Mouse (Mus musculus) stomach, postnatal 0 days (tissue): Measurements from ENCODE around the gene Ptprn. TPM values are rescaled to one million over a fixed set of nuclear protein-coding genes. Genes with fewer than 3 reads are reported as not detected.

Experiments used
- ATAC-seq: fragments of 200-750 bp; cut with Nextera tagmentation; 2 replicates; pipeline ENCODE4 v1.8.0; 2017; ENCODE audit not compliant: low FRiP score, low TSS enrichment
- DNase-seq: peaks from one replicate; pipeline ENCODE4 v3.0.0-alpha.2; 2016; ENCODE audit warnings: low spot score
- H3K27ac ChIP-seq: fragments of 300-500 bp; sonication (generic); replicated peaks from 2 replicates; pipeline ENCODE4 v1.5.1; 2014; ENCODE audit warnings: mild to moderate bottlenecking, control low read depth
- H3K27me3 ChIP-seq: fragments of 300-500 bp; sonication (generic); 2 replicates; pipeline ENCODE4 v1.6.1; 2014; ENCODE audit warnings: low read length; ENCODE audit not compliant: control insufficient read depth, insufficient read depth
- H3K36me3 ChIP-seq: fragments of 300-500 bp; sonication (generic); 2 replicates; pipeline ENCODE4 v1.6.1; 2014; ENCODE audit warnings: low read length, mixed read lengths; ENCODE audit not compliant: control insufficient read depth, insufficient read depth
- H3K4me1 ChIP-seq: fragments of 300-500 bp; sonication (generic); replicated peaks from 2 replicates; pipeline ENCODE4 v1.6.1; 2014; ENCODE audit warnings: antibody characterized with exemption; ENCODE audit not compliant: control insufficient read depth, insufficient read depth
- H3K4me2 ChIP-seq: fragments of 300-500 bp; sonication (generic); replicated peaks from 2 replicates; pipeline ENCODE4 v1.6.1; 2014; ENCODE audit warnings: low read depth, mild to moderate bottlenecking, control low read depth, moderate library complexity
- H3K4me3 ChIP-seq: fragments of 300-500 bp; sonication (generic); 2 replicates; pipeline ENCODE4 v1.5.1; 2014; ENCODE audit warnings: low read depth, low read length, control low read depth
- H3K9ac ChIP-seq: fragments of 300-500 bp; sonication (generic); 2 replicates; pipeline ENCODE4 v1.6.1; 2014; ENCODE audit warnings: mild to moderate bottlenecking, low read length, control low read depth, mixed read lengths
- H3K9me3 ChIP-seq: fragments of 300-500 bp; sonication (generic); 2 replicates; pipeline ENCODE4 v1.6.1; 2016; ENCODE audit warnings: low read length; ENCODE audit not compliant: control insufficient read depth
- CTCF ChIP-seq: IDR thresholded peaks from 2 replicates; pipeline ENCODE4 v1.5.1; 2016; ENCODE audit warnings: antibody characterized with exemption, low read depth, mild to moderate bottlenecking, moderate library complexity
- EP300 ChIP-seq: optimal IDR thresholded peaks from 2 replicates; pipeline ENCODE3; 2016; ENCODE audit warnings: antibody characterized with exemption
- WGBS: fragments of 180-500 bp; shearing (Covaris S2); extraction: QIAGEN DNeasy Blood & Tissue Kit; methylation state at CpG from one replicate; pipeline ENCODE4 v1.1.7; 2014; 5-methylcytosine and 5-hydroxymethylcytosine counted together
- polyA plus RNA-seq: library from polyadenylated mRNA; unstranded; fragments of >200 nt; fragmentation: Nextera tagmentation; extraction: Ambion mirVana; gene quantifications from 2 replicates; pipeline ENCODE4 v1.2.1, GENCODE M21; 2015

Ptprn gene
- polyA plus RNA-seq, 1 experiment from 2014 or later, result 2.5 TPM

DNA sequence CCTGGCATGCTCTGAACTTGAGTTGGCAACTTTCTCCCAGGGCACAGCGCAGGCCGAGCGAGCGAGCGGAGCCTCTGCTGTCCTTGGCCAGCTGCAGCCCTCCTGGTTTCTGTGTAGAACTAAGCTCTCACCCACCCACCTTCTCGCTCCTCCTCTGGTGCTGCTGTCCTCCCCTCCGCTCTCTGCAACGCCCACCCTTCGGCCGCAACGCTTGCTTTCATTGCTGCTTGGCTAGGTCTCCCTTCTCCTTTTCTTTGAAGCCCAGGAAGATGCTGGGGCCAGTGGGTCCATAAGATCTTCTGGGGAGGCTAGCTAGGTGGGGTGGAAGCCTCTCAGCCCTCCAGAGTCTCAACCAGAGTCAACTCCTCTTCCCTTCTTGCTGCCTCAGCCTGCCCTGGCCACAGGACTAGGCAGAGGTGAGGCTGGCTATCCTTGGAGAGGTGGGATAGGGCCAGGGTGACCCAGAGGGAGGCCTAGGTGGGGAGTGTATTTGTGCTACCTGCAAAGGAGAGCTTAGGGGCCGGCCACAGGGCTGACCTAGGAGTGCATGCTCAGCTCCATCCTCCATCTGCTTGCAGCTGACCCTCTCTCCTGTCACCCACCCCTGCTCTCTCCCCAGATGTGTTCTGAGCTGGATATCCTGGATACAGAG is 20.0 kb downstream of the Ptprn start:
- ATAC-seq (no peak), DNase-seq (no peak)
- TF ChIP-seq CTCF, result no peak
- no peak for TF ChIP-seq EP300
- H3K4me3 ChIP-seq, result no peak overlapping the region
- no peaks in the 10 kb centered on the region for H3K9me3 ChIP-seq
- WGBS, result 94% methylated on average over 12 of the region's 12 CpGs
- no peak overlapping the region for H3K27ac ChIP-seq
- no peaks in the 10 kb centered on the region for H3K27me3 ChIP-seq
- H3K9ac ChIP-seq, result no peak overlapping the region
- H3K36me3 ChIP-seq, result peaks cover 16% of the 10 kb centered on the region; the same call in 1 of the 2 replicates
- H3K4me1 ChIP-seq, result peaks cover 6% of the 10 kb centered on the region; the same call in 1 of the 2 replicates
- H3K4me2 ChIP-seq, result no peak overlapping the region

DNA sequence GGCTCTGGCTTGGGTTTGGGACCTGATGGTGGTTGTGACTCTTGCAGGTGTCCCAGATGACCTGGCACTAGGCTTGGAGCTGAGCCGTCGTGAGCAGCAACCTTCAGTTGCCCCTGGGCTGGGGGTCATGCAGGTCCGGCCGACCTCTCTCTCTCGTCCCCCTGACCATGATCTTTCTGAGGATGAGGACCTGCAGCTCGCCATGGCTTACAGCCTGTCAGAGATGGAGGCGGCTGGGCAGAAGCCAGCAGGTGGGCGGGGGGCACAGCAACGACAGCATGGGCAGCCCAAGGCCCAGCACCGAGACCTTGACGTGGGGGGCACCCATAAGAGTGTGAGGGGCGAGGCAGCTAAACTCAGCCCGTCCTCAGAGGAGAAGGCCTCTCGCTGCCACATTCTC is 20.9 kb downstream of the Ptprn start:
- H3K27ac ChIP-seq, result no peak overlapping the region
- H3K9ac ChIP-seq, result no peak overlapping the region
- H3K27me3 ChIP-seq, result no peaks in the 10 kb centered on the region
- peaks cover 16% of the 10 kb centered on the region; the same call in 1 of the 2 replicates for H3K36me3 ChIP-seq
- H3K4me3 ChIP-seq, result no peak overlapping the region
- no peaks in the 10 kb centered on the region for H3K9me3 ChIP-seq
- H3K4me1 ChIP-seq, result peaks cover 6% of the 10 kb centered on the region; the same call in 1 of the 2 replicates
- WGBS, result 87% methylated on average over 14 of the region's 14 CpGs
- no peak for TF ChIP-seq EP300
- no peak for TF ChIP-seq CTCF
- H3K4me2 ChIP-seq, result no peak overlapping the region
- no peak for ATAC-seq
- DNase-seq, result no peak

DNA sequence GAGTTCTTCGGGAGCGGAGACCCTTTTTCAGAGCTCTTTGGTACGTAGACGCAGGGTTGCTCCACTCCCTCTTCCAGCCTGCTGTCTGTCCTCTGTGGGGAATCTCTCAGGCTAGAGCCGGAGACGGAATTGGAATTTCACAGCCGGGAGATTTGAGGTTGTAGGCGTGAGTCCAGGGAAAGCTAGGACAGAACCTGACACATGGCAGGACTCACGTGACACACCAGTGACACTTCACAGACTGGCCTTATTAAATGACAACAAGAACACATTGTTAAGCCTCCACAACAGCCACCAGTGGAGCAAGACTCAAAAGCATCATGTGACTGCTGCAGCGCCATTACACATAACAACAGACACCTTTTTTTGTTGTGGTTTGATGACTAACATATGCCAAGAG is 24.7 kb downstream of the Ptprn start:
- Histone ChIP-seq H3K9ac (no peak overlapping the region), H3K4me2 (no peak overlapping the region), H3K27me3 (no peaks in the 10 kb centered on the region), H3K27ac (no peak overlapping the region), H3K4me1 (no peaks in the 10 kb centered on the region), H3K36me3 (peaks cover 16% of the 10 kb centered on the region; the same call in 1 of the 2 replicates), H3K9me3 (no peaks in the 10 kb centered on the region), H3K4me3 (no peak overlapping the region)
- ATAC-seq (no peak), DNase-seq (no peak)
- TF ChIP-seq EP300, result no peak
- WGBS, result 83% methylated on average over 10 of the region's 10 CpGs

DNA sequence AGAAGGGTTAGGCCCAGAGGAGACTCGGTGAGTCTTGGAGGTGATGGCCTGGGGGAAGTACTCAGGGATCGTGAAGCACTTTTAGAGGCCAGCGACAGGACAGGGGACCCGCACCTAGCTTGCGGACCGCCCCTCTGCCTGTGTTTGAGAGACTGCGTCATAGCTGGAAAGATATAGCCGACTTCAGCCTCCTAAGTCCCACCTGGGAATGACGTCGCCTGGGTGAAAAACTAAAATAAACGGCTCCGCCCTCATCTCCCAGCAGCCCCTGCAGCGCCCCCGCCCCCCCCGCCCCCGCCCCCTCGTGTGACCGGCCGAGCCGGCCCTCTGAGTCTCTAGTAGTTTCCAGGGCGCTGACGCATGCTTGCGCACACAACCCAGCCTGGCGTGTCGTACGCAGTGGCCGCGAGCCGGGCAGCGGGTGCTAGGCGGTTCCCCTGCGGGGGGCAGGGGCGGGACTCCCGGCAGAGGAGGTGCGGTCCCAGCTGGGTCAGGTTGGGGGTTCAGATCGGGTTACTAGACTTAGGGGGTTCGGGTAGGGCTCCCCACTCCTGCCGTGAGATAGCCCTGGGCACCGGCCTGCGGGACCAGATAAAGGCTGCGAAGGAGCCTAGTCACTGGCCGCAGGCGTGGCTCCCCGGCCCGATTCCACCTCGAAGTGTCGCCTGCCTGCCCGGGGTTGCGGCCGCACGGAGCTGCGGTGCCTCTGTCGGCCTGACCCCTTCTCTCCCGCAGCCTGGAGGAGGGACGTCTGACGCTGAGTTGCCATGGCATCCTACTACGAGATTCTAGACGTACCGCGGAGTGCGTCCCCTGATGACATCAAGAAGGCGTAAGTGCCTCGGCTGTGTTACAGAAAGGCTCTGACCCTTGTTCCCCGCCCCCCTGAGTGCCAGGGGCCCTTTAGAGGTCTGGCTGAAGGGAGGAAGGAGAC is 27.9 kb downstream of the Ptprn start, which contains the start of gene Dnajb2:
Gene Dnajb2 (plus strand): TSS at position 290 of the 934 bp plus-strand sequence.
- DNase-seq, result peak; percentile 94
- peak within 1 kb of the TSS; percentile 91 for H3K27ac ChIP-seq

DNA sequence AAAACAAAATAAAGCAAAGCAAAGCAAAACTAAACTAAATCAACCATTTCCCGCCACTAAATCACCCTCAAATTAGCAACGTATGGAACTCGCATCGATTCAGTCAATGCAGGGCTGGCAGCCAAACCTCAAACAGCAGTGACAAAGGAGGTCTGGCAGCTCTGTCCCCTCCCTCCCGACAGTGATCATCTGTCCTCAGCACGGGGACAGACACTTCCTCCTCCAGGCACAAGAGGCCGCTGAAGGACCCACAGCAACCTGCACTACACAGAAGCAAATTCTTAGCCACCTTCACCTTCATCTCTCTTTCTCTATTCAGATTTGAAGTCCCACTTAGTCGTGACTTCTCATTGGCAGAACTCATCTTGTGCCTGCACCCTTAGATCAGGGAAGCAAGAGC is 29.7 kb downstream of the Ptprn start:
- H3K9ac ChIP-seq, result no peak overlapping the region
- H3K9me3 ChIP-seq, result no peaks in the 10 kb centered on the region
- H3K36me3 ChIP-seq, result 0 out of 2 replicates have a peak, but pooled peaks cover 2% of the 10 kb centered on the region
- H3K4me1 ChIP-seq, result no peaks in the 10 kb centered on the region
- H3K4me2 ChIP-seq, result no peak overlapping the region
- DNase-seq (peak; percentile 74), ATAC-seq (peak; percentile 27; the same call in 1 of the 2 replicates)
- no peak overlapping the region for H3K27ac ChIP-seq
- H3K4me3 ChIP-seq, result no peak overlapping the region; the same call in 1 of the 2 replicates
- TF ChIP-seq EP300 (no peak), CTCF (peak; percentile 81)
- H3K27me3 ChIP-seq, result no peaks in the 10 kb centered on the region
- 2% methylated on average over 8 of the region's 8 CpGs for WGBS

More for the DNA sequence above, 27.9 kb downstream of the Ptprn start, which contains the start of gene Dnajb2:
- TF ChIP-seq EP300, result no peak
- no peak for TF ChIP-seq CTCF
- Histone ChIP-seq H3K4me1 (no peaks in the 10 kb centered on the region), H3K9ac (peak within 1 kb of the TSS; percentile 72), H3K36me3 (peaks cover 6% of the 10 kb centered on the region; the same call in 1 of the 2 replicates), H3K4me3 (peak within 1 kb of the TSS; percentile 70), H3K9me3 (no peaks in the 10 kb centered on the region), H3K27me3 (no peaks in the 10 kb centered on the region), H3K4me2 (peak within 1 kb of the TSS; percentile 91)
- WGBS, result under 1% methylated on average over 56 of the region's 64 CpGs
- peak; percentile 96 for ATAC-seq
